Mouse (Mus musculus): ENCODE measurements at regions not wholly inside any gene's neighbourhood (a gene's known extent, or its start where the extent isn't known, plus 50 kb on each side); places are given as distances from the start of the nearest gene placed in this dataset.

GRCm38 (mm10) chr5:133676791-133677450 lies 422.6 kb upstream of the Castor2 start:
- no peak for DNase-seq

GRCm38 (mm10) chr5:133675636-133676035 lies 423.9 kb upstream of the Castor2 start:
- no peak for DNase-seq

GRCm38 (mm10) chr5:133666473-133666872 lies 433.0 kb upstream of the Castor2 start:
- DNase-seq: peak; percentile 1

GRCm38 (mm10) chr5:133662474-133663256 lies 436.8 kb upstream of the Castor2 start:
- no peak for DNase-seq

- no peak for DNase-seq
Observed at GRCm38 (mm10) chr5:133660351-133660750, 439.2 kb upstream of the Castor2 start.

- DNase-seq: no peak
Observed at GRCm38 (mm10) chr5:133656837-133657236, 442.7 kb upstream of the Castor2 start.

GRCm38 (mm10) chr5:133653431-133653830 lies 446.1 kb upstream of the Castor2 start:
- no peak for DNase-seq

- no peak for DNase-seq
Observed at GRCm38 (mm10) chr5:133650246-133650645, 449.3 kb upstream of the Castor2 start.

GRCm38 (mm10) chr5:133645696-133646195 lies 453.8 kb upstream of the Castor2 start:
- no peak for DNase-seq

- no peak for DNase-seq
Observed at GRCm38 (mm10) chr5:133643326-133643725, 456.2 kb upstream of the Castor2 start.

GRCm38 (mm10) chr5:133634481-133634880 lies 465.0 kb upstream of the Castor2 start:
- no peak for DNase-seq

GRCm38 (mm10) chr5:133631812-133632211 lies 467.7 kb upstream of the Castor2 start:
- DNase-seq: no peak

- DNase-seq: no peak
Observed at GRCm38 (mm10) chr5:133619347-133619746, 480.2 kb upstream of the Castor2 start.

- DNase-seq: no peak
Observed at GRCm38 (mm10) chr5:133601241-133601739, 498.2 kb upstream of the Castor2 start.

GRCm38 (mm10) chr5:133600630-133601029 lies 498.9 kb upstream of the Castor2 start:
- no peak for DNase-seq

GRCm38 (mm10) chr5:133598105-133598504 lies 501.4 kb upstream of the Castor2 start:
- DNase-seq: no peak

GRCm38 (mm10) chr5:133586492-133586891 lies 513.0 kb upstream of the Castor2 start:
- DNase-seq: no peak

- DNase-seq: no peak
Observed at GRCm38 (mm10) chr5:133585181-133585580, 514.3 kb upstream of the Castor2 start.

- no peak for DNase-seq
Observed at GRCm38 (mm10) chr5:133576595-133576994, 522.9 kb upstream of the Castor2 start.

- DNase-seq: no peak
Observed at GRCm38 (mm10) chr5:133569096-133569495, 530.4 kb upstream of the Castor2 start.

GRCm38 (mm10) chr5:133566506-133566905 lies 533.0 kb upstream of the Castor2 start:
- no peak for DNase-seq

GRCm38 (mm10) chr5:133550657-133551056 lies 548.9 kb upstream of the Castor2 start:
- no peak for DNase-seq

GRCm38 (mm10) chr5:133542217-133542616 lies 557.3 kb upstream of the Castor2 start:
- DNase-seq: no peak

- no peak for DNase-seq
Observed at GRCm38 (mm10) chr5:133532678-133533077, 566.8 kb upstream of the Castor2 start.
